Mouse (Mus musculus): ENCODE results near the gene Car5a. TPM values are rescaled to one million over a fixed set of nuclear protein-coding genes. Genes with fewer than 3 reads are reported as not detected.

The Car5a gene
- polyA plus RNA-seq, 2 experiments from 2014 or later, result 0.40 TPM; not detected in 1

- ATAC-seq, result no peak
Measured at GRCm38 (mm10) chr8:121954981-121955555, 10.4 kb upstream of the Car5a start.

GRCm38 (mm10) chr8:121953821-121954545 lies 9.3 kb upstream of the Car5a start:
- ATAC-seq, result no peak

- no peak for ATAC-seq
Measured at GRCm38 (mm10) chr8:121952800-121953199, 8.1 kb upstream of the Car5a start.

GRCm38 (mm10) chr8:121952122-121952521 lies 7.4 kb upstream of the Car5a start:
- no peak for ATAC-seq

- ATAC-seq, result no peak
Measured at GRCm38 (mm10) chr8:121951656-121952009, 6.9 kb upstream of the Car5a start.

- no peak for ATAC-seq
Measured at GRCm38 (mm10) chr8:121950749-121951655, 6.3 kb upstream of the Car5a start.

GRCm38 (mm10) chr8:121949941-121950748 lies 5.4 kb upstream of the Car5a start:
- peak; percentile 87 for ATAC-seq

- ATAC-seq, result no peak
Measured at GRCm38 (mm10) chr8:121949222-121949800, 4.6 kb upstream of the Car5a start, which contains the start of gene Banp. TSS of gene Banp (plus strand) at chr8:121949750.

- ATAC-seq, result no peak
Measured at GRCm38 (mm10) chr8:121948321-121949145, 3.8 kb upstream of the Car5a start.

- ATAC-seq, result peak; percentile 13
Measured at GRCm38 (mm10) chr8:121947753-121948141, 3.0 kb upstream of the Car5a start.

- ATAC-seq, result no peak
Measured at GRCm38 (mm10) chr8:121947047-121947752, 2.5 kb upstream of the Car5a start.

- no peak for ATAC-seq
Measured at GRCm38 (mm10) chr8:121946351-121946750, 1.6 kb upstream of the Car5a start.

- ATAC-seq, result no peak
Measured at GRCm38 (mm10) chr8:121943716-121944115, 988 bp downstream of the Car5a start.

- no peak for ATAC-seq
Measured at GRCm38 (mm10) chr8:121943057-121943540, 1.6 kb downstream of the Car5a start.

- ATAC-seq, result no peak
Measured at GRCm38 (mm10) chr8:121938732-121939131, 6.0 kb downstream of the Car5a start.

GRCm38 (mm10) chr8:121936391-121936790 lies 8.3 kb downstream of the Car5a start:
- ATAC-seq, result no peak

- no peak for ATAC-seq
Measured at GRCm38 (mm10) chr8:121935341-121936294, 9.1 kb downstream of the Car5a start.

GRCm38 (mm10) chr8:121934923-121935322 lies 9.8 kb downstream of the Car5a start:
- no peak for ATAC-seq

GRCm38 (mm10) chr8:121934506-121934905 lies 10.2 kb downstream of the Car5a start:
- no peak for ATAC-seq
